Mouse (Mus musculus): ENCODE measurements around the gene Myo3a.

The Myo3a gene

DNA sequence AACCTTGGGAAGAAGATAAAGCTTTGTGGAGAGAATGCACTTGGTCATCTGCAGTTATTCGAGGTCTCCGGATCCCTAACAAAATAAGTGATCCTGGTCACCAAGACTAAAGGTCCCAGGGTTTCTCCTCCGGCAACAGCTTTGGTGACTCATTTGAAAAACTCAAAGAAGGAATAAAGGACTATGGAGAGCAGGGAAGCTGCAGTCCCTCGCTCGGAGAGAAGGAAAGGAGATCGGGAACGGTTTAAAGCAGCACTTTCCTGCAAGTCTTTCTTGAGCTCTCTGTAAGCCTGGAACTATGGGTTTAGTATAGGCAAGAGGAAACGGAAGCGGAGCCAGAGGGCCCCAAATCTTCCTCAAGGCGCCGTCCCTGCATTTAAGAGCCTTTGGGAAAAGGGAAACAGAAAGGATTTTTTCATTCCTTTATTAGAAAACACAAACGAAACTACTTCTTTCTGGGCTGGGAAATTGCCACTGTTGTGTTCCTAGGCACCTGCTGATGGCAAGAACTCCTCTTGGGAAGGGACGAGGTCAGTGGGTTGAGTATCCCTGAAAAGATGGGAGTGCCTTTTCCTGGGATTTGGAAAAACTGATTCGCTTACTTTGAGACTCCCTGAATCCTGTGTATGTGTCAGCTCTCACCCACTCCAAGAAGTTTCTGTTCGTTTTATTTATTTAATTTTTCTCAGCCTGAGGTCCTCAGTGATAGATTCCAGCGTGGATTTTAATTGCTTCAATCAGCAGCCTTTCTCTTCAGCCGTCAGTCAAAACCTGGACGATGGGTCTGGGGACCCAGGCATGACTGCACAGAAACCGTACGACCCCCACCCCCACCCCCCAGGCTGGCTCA, 393.9 kb downstream of the Myo3a start:
- no peak for DNase-seq (ENCODE audit: low read depth)

GRCm38 (mm10) chr2:22621828-22622731, 394.8 kb downstream of the Myo3a start, which contains the start of gene Gad2:
Gene Gad2, plus strand, starts transcription at chr2:22622205.
- no peak for DNase-seq (ENCODE audit: low read depth)

DNA sequence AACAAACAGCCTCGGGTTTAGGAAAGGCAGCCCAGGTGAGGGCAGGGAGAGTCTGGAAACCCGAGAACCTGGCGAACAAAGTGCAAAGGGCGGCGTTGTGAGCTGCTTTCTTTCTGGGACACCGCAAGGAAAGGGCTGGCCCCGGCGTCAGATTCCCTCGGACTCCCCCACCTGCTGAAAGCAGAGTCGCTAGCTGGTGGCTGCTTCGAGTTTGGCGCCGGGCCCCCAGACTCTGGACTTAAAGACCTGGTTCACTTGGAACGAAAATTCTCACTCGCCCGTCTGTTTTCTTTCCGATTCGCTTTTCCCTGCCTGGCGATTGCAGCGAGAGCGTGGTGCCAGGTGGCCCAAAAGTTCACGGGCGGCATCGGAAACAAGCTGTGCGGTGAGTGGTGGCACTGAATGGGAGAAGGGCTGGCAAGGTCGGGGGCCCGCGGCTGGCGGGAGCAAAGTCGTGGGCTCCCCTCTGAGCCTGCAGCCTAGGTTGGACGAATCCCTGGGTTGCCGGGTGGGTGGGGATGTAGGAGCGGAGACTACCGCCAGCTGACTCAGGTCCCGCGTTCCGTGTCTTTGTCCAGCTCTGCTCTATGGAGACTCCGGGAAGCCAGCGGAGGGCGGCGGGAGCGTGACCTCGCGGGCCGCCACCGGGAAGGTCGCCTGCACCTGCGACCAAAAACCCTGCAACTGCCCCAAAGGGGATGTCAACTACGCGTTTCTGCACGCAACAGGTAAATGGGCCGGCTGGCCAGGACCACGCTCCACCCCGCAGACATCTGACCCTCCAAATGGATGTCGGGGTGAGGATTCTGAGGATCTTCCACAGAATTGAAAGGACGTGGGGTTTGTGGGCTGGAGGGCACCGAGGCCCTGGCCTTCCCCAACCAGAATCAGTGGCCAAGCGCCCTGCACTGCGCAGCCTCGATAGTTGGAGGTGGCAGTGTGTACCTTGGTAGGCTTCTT, 396.1 kb downstream of the Myo3a start:
- no peak for DNase-seq (ENCODE audit: low read depth)

DNA sequence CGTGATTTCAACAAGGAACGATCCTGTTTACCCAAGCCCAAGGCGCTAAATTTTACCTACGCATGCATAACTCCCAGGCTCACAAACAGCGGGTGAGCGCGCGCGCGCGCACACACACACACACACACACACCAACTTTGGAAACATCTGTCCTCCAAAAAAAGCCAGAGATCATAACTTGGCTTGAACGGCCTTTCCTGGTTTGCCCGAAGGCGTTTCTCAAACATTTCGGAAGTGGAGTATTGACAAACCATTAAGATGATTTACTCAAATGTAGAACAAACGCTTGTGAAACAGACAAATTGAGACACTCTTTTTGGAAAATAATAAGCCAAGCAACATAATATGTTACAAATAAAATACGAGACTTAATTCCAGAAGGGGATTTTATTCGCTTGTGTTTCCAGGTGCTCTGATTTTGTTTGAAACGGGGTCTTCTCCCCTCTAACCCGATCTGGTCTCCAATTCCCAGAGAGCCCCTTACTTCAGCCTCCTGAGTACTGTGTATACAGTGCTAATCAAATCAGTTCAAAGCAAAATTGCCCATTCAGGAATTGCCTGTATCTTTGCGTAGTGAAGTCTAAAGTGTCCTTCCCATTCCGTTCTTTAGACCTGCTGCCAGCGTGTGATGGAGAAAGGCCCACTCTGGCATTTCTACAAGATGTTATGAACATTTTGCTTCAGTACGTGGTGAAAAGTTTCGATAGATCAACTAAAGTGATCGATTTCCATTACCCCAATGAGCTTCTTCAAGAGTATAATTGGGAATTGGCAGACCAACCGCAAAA, 397.1 kb downstream of the Myo3a start:
- no peak for DNase-seq (ENCODE audit: low read depth)

DNA sequence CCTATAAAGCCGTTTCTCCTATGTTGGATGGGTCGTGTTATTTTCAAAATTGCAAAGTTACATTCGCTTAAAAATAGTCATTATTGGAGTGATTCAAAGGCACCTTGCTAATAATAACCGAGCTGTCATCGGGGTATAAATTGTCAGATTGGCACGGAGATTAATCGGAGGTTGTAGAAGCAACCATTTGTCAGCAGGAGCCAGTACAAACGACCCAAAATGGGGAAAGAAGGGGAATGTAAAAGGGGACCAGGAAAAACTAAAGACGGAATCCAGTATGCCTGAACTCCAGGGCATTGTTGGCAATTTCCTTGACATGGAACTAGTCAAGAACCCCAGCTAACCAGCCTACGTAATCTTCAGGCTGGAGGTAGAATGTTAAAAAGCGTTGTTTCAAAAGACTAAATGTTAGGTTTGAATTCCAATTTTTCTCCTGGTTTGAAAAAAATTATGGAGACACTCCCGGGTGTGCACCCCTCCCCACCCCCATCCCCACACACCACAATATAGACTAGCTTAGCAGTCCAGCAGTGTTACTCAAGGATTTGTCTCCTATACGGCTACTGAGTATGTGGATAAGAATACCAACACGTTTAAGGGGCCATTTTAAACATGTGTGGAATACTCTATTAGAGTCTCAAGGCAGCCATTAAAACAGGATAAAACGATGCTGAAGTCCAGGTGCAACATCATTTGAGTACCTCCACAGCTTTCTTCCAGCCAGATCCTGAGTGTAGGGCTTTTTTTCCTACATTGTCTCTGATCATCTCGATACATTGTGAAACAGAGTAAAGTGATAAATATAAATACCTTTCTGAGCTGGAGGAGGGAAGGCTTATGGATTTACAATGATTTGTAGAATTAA, 398.0 kb downstream of the Myo3a start:
- no peak for DNase-seq (ENCODE audit: low read depth)

DNA sequence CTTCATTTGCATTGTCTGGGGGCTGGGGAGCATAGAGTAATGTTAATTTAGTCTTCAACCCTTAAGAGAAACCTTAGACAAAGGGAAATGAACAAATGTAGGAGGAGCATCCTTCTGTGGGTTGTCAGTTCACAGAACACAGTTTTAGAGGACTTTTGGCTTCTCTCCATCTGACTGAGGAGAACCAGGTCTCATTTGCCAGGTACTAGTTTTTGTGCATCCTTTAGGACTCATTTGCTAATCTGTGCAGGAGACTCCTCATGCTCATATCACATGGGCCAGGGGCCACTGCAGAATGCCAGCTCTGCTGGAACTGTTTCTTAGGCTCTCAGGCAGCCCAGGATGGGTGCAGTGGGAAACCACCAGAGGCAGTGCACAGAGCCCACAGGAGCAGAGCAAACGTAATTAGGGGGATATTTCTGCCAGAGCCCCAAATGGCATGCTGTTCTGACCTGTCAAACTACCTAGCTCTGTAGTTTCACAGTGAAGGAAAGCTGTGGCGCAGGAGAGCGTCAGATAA, 399.9 kb downstream of the Myo3a start:
- no peak for DNase-seq (ENCODE audit: low read depth)

DNA sequence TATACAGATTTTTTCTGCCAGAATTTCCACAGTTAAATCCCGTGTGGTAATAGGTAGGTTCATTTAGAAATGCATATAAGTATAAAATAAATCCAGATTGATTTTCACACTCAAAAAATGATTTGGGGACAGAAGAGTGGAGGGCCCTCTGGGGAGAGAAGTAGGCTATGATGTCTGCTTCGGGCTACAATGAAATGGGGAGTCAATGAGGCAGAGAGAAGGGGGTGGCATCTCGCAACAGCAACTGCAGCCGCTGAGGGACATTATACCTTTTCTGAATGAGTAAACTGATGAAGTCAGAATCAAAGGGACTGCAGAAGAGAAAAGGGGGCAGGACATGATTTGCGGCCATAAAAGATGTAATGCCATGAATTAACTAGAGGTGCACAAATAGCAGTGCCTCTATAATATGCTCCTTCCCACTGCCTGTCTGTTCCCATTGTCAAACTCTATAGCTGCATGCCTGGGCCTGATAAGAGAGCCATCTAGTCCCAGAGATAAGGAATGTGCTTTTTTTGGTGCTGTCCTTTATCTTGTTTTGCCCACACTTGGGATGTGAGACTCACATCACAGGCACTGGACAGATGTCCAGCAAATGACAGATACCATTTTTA, 400.6 kb downstream of the Myo3a start:
- DNase-seq (ENCODE audit: low read depth), result no peak

DNA sequence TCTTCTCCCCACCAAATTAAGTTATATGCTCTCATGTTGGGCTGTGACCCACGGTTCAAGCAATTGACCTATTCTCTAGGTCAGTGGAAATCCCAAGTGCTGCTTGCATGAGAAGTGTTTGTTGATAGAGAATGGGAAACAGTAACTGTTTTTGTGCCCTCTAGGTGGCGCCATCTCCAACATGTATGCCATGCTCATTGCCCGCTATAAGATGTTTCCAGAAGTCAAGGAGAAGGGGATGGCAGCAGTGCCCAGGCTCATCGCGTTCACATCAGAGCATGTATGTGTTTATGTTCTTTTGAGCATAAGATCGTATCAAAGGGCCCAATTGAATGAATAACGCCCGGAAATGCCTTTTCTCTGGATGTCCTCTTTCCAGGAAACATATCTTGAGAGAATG, 407.5 kb downstream of the Myo3a start:
- DNase-seq (ENCODE audit: low read depth), result peak; percentile 55

- DNase-seq (ENCODE audit: low read depth), result no peak
Observed at GRCm38 (mm10) chr2:22646134-22646533, 418.8 kb downstream of the Myo3a start.

DNA sequence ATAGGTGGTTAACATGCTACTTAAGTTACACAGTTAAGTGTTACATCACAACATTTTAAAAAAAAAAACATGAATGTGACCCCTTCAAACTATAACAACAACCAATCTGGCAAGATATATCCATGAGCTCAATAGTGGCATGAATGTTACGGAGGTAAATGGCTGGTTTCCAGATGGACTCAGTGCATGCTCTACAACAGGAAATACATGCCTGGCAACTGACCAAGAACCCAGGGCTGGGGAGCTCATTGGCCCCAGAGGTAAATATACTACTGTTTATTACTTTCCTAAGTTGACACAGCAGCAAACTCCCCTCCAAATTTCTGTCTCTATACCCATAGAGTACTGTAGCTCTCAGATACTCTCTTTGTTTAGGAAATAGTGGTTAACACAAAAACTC, 421.1 kb downstream of the Myo3a start:
- no peak for DNase-seq (ENCODE audit: low read depth)

DNA sequence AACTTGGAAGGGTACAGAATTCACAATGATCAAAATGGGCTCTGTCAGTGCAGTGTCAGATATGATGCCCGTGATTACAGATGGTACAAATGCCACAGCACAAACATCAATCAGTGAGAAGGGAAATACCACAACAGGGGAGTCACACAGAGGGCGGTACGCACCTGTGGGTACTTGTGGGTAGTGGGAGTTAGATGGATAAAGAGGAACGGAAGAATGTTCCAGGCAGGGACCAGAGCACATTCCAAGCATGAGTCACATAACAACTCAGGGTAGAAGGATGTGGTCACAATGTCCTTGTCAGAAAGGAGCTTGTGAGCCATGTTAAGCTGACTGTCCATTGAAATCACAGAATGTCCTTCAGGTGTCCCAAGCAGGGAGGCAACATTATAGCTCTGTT, 424.5 kb downstream of the Myo3a start:
- no peak for DNase-seq (ENCODE audit: low read depth)

- DNase-seq (ENCODE audit: low read depth), result no peak
Observed at GRCm38 (mm10) chr2:22663731-22664130, 436.4 kb downstream of the Myo3a start.

Measured in 416B (cell line).